ENCODE assay signal across 9 mouse cellular contexts in the genomic region with DNA sequence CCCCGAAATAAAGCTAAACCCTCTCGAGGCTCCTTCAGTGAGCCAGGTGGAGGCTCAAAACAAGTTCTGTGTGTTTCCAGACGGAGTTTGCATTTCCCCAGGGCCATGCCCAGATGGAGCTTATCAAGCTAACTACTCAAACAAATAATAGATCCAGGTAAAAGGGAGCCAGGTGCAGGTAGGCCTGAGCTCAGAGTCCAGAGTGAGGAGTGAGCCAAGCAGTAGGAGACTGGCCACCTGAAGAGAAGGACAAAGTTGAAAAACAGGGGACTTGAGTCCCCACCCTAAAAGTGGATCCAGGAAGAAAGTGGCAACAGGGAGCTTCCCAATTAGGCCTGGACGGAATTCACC. TPM values are rescaled to one million over a fixed set of nuclear protein-coding genes. Genes with fewer than 3 reads are reported as not detected.
DNase-seq lines count a peak whose midpoint lies in the region; ATAC-seq lines count a peak whose summit lies in the region.
"Had no signal": no experiment of that assay in that cellular context is flagged by ENCODE, and none has a peak within 500 bp of the region (broad histone marks: within the 10 kb centered on the region; RNA-seq: fewer than 3 reads in every experiment).

No protein-coding gene starts in this region.

- 30% methylated on average over 4 of the region's 4 CpGs for WGBS in embryonic facial prominence, embryonic 11.5 days
- WGBS in hindbrain, embryonic 15.5 days = 34% methylated on average over 4 of the region's 4 CpGs
- 32% methylated on average over 4 of the region's 4 CpGs for WGBS in midbrain, embryonic 13.5 days

- DNase-seq in kidney, adult 11 months = peak; percentile 40
- DNase-seq in kidney, postnatal 4 days = no peak
- DNase-seq in embryonic facial prominence, embryonic 11.5 days (ENCODE audit: low spot score) = no peak
- no peak for DNase-seq in adrenal gland, postnatal 4 days (ENCODE audit: low spot score in 2 of 2)
- no peak for DNase-seq in right cerebral cortex, postnatal 4 days

- peaks cover 24% of the 10 kb centered on the region for H3K27me3 ChIP-seq in embryonic facial prominence, embryonic 11.5 days (ENCODE audit: control insufficient read depth, insufficient read depth, low read length)
- peaks cover 29% of the 10 kb centered on the region for H3K27me3 ChIP-seq in hindbrain, embryonic 15.5 days
- H3K27me3 ChIP-seq in midbrain, embryonic 13.5 days = peaks cover 44% of the 10 kb centered on the region
- H3K27me3 ChIP-seq: CH12.LX had no signal

- H3K27ac ChIP-seq in embryonic facial prominence, embryonic 11.5 days (replicated peaks; ENCODE audit: low read depth, low read length) = no peak overlapping the region
- no peak overlapping the region for H3K27ac ChIP-seq in hindbrain, embryonic 15.5 days (replicated peaks)
- H3K27ac ChIP-seq in midbrain, embryonic 13.5 days = no peak overlapping the region

- peak overlapping the region; percentile 85 for H3K4me2 ChIP-seq in embryonic facial prominence, embryonic 11.5 days (ENCODE audit: low read depth, low read length)
- H3K4me2 ChIP-seq in hindbrain, embryonic 15.5 days = peak overlapping the region; percentile 63
- H3K4me2 ChIP-seq in midbrain, embryonic 13.5 days (replicated peaks) = peak overlapping the region; percentile 63

- no peaks in the 10 kb centered on the region for H3K4me1 ChIP-seq in embryonic facial prominence, embryonic 11.5 days (ENCODE audit: control insufficient read depth, insufficient read depth, low read length)
- H3K4me1 ChIP-seq in hindbrain, embryonic 15.5 days (replicated peaks) = peaks cover 17% of the 10 kb centered on the region
- peaks cover 14% of the 10 kb centered on the region for H3K4me1 ChIP-seq in midbrain, embryonic 13.5 days (replicated peaks)

- H3K9me3 ChIP-seq in embryonic facial prominence, embryonic 11.5 days (replicated peaks; ENCODE audit: control insufficient read depth, low read length) = no peaks in the 10 kb centered on the region
- no peaks in the 10 kb centered on the region for H3K9me3 ChIP-seq in hindbrain, embryonic 15.5 days
- H3K9me3 ChIP-seq in midbrain, embryonic 13.5 days = no peaks in the 10 kb centered on the region

- peak overlapping the region; percentile 56 for H3K9ac ChIP-seq in embryonic facial prominence, embryonic 11.5 days (replicated peaks; ENCODE audit: low read length)
- H3K9ac ChIP-seq in hindbrain, embryonic 15.5 days = 0 out of 2 replicates have a peak overlapping the region, but pooled peaks have one; percentile 16
- no peak overlapping the region; the same call in 1 of the 2 replicates for H3K9ac ChIP-seq in midbrain, embryonic 13.5 days (replicated peaks)

- ATAC-seq in embryonic facial prominence, embryonic 11.5 days (replicated peaks; ENCODE audit: insufficient number of reproducible peaks, low FRiP score, low TSS enrichment, low read depth) = no peak
- ATAC-seq in hindbrain, embryonic 15.5 days (ENCODE audit: low FRiP score, low read depth) = no peak
- ATAC-seq in midbrain, embryonic 13.5 days = no peak
- no peak for ATAC-seq in cerebellum, adult (ENCODE audit: insufficient number of reproducible peaks, low FRiP score, low TSS enrichment)

- no peaks in the 10 kb centered on the region for H3K36me3 ChIP-seq in embryonic facial prominence, embryonic 11.5 days (replicated peaks; ENCODE audit: control insufficient read depth, insufficient read depth, low read depth, low read length)
- no peaks in the 10 kb centered on the region for H3K36me3 ChIP-seq in hindbrain, embryonic 15.5 days
- H3K36me3 ChIP-seq in midbrain, embryonic 13.5 days = no peaks in the 10 kb centered on the region

- peak overlapping the region; percentile 42 for H3K4me3 ChIP-seq in embryonic facial prominence, embryonic 11.5 days (ENCODE audit: low read depth, low read length)
- H3K4me3 ChIP-seq in hindbrain, embryonic 15.5 days = peak overlapping the region; percentile 34
- H3K4me3 ChIP-seq in midbrain, embryonic 13.5 days (replicated peaks) = peak overlapping the region; percentile 37

RNA-seq across cellular contexts. Expression of gene Cygb, which starts 39.8 kb away (rescaled TPM):
- 3.5 and 3.8 TPM in 2 replicates for polyA plus RNA-seq in embryonic facial prominence, embryonic 11.5 days (2014; fragmentation: Nextera tagmentation; extraction: Ambion mirVana)
- polyA plus RNA-seq in hindbrain, embryonic 15.5 days (2015; fragmentation: Nextera tagmentation; extraction: Ambion mirVana) = 25.7 and 29.1 TPM in 2 replicates
- polyA plus RNA-seq in midbrain, embryonic 13.5 days (2015; fragmentation: Nextera tagmentation; extraction: Ambion mirVana) = 8.8 TPM in 2 replicates
- total RNA-seq in adrenal gland, postnatal 4 days (2021) = 10 to 100 TPM; 39.7 to 43.6 TPM
- total RNA-seq: CH12.LX had no signal

RNA-seq across cellular contexts. Expression of gene Prcd, which starts 40.5 kb away (rescaled TPM):
- polyA plus RNA-seq in embryonic facial prominence, embryonic 11.5 days (2014; fragmentation: Nextera tagmentation; extraction: Ambion mirVana) = 0.43 and 0.77 TPM in 2 replicates
- polyA plus RNA-seq in hindbrain, embryonic 15.5 days (2015; fragmentation: Nextera tagmentation; extraction: Ambion mirVana) = 2.8 and 3.8 TPM in 2 replicates
- 1.0 and 1.2 TPM in 2 replicates for polyA plus RNA-seq in midbrain, embryonic 13.5 days (2015; fragmentation: Nextera tagmentation; extraction: Ambion mirVana)
- 1 to 10 TPM; 5.2 to 5.5 TPM for total RNA-seq in adrenal gland, postnatal 4 days (2021)
- total RNA-seq: CH12.LX had no signal
